Mouse (Mus musculus): ENCODE results near the gene Vmn2r93. TPM values are rescaled to one million over a fixed set of nuclear protein-coding genes. Genes with fewer than 3 reads are reported as not detected.

Gene Vmn2r93
- not detected in 2 replicates for polyA plus RNA-seq (2012; rRNA removed; ENCODE audit: low replicate concordance)

GRCm38 (mm10) chr17:18297799-18298198 is at the start of gene Vmn2r93:
TSS of gene Vmn2r93 (plus strand) at chr17:18298099.

GRCm38 (mm10) chr17:18277656-18278055 is 20.2 kb upstream of the Vmn2r93 start, which contains the start of gene Vmn2r94:
TSS of gene Vmn2r94 (minus strand) at chr17:18277756.

Other genes with a start within 250 kb of the Vmn2r93 start
- not detected in 2 replicates for gene Vmn2r124, start 248.7 kb upstream of the Vmn2r93 start, polyA plus RNA-seq (2012; rRNA removed; ENCODE audit: low replicate concordance)
- gene Vmn2r91, start 213.1 kb upstream of the Vmn2r93 start, polyA plus RNA-seq (2012; rRNA removed; ENCODE audit: low replicate concordance) = not detected in 2 replicates
- not detected in 2 replicates for gene Vmn2r92, start 146.2 kb upstream of the Vmn2r93 start, polyA plus RNA-seq (2012; rRNA removed; ENCODE audit: low replicate concordance)
- not detected in 2 replicates for gene Vmn2r94, start 20.3 kb upstream of the Vmn2r93 start, polyA plus RNA-seq (2012; rRNA removed; ENCODE audit: low replicate concordance)
- gene Vmn2r95, start 126.0 kb downstream of the Vmn2r93 start, polyA plus RNA-seq (2012; rRNA removed; ENCODE audit: low replicate concordance) = not detected in 2 replicates